Mouse (Mus musculus) kidney, embryonic 15.5 days (tissue): ENCODE data around the gene Camkk1. TPM values are rescaled to one million over a fixed set of nuclear protein-coding genes. Genes with fewer than 3 reads are reported as not detected.

Experiments
- ATAC-seq: fragments of 200-750 bp; cut with Nextera tagmentation; replicated peaks from 2 replicates; pipeline ENCODE4 v1.8.0; 2017; ENCODE audit warnings: moderate TSS enrichment; ENCODE audit not compliant: low FRiP score
- H3K27ac ChIP-seq: fragments of 300-500 bp; sonication (generic); 2 replicates; pipeline ENCODE4 v1.5.1; 2015; ENCODE audit warnings: mild to moderate bottlenecking, inconsistent platforms
- H3K27me3 ChIP-seq: fragments of 300-500 bp; sonication (generic); 2 replicates; pipeline ENCODE4 v1.6.1; 2015; ENCODE audit warnings: inconsistent platforms
- H3K36me3 ChIP-seq: fragments of 300-500 bp; sonication (generic); 2 replicates; pipeline ENCODE4 v1.6.1; 2015; ENCODE audit warnings: inconsistent platforms
- H3K4me1 ChIP-seq: fragments of 300-500 bp; sonication (generic); 2 replicates; pipeline ENCODE4 v1.6.1; 2015; ENCODE audit warnings: inconsistent platforms
- H3K4me2 ChIP-seq: fragments of 300-500 bp; sonication (generic); 2 replicates; pipeline ENCODE4 v1.6.1; 2015; ENCODE audit warnings: moderate library complexity, mild to moderate bottlenecking, inconsistent platforms
- H3K4me3 ChIP-seq: fragments of 300-500 bp; sonication (generic); replicated peaks from 2 replicates; pipeline ENCODE4 v1.5.1; 2015; ENCODE audit warnings: mild to moderate bottlenecking, inconsistent platforms
- H3K9ac ChIP-seq: fragments of 300-500 bp; sonication (generic); 2 replicates; pipeline ENCODE4 v1.6.1; 2015; ENCODE audit warnings: mild to moderate bottlenecking, inconsistent platforms
- H3K9me3 ChIP-seq: fragments of 300-500 bp; sonication (generic); replicated peaks from 2 replicates; pipeline ENCODE4 v1.6.1; 2016; ENCODE audit warnings: inconsistent platforms
- WGBS: fragments of 180-500 bp; shearing (Covaris S2); methylation state at CpG from one replicate; pipeline ENCODE4 v1.1.7; 2015; ENCODE audit warnings: mixed read lengths; 5-methylcytosine and 5-hydroxymethylcytosine counted together
- polyA plus RNA-seq: library from polyadenylated mRNA; unstranded; fragments of >200 nt; fragmentation: Nextera tagmentation; extraction: Ambion mirVana; gene quantifications from 2 replicates; pipeline ENCODE4 v1.2.1, GENCODE M21; 2015

Camkk1 gene
- polyA plus RNA-seq, 1 experiment from 2014 or later = 9.2 TPM

- H3K4me1 ChIP-seq = 0 out of 2 replicates have a peak, but pooled peaks cover 3% of the 10 kb centered on the region
- H3K27ac ChIP-seq = no peak overlapping the region
- WGBS = 76% methylated on average over 3 of the region's 3 CpGs
- H3K36me3 ChIP-seq = 0 out of 2 replicates have a peak, but pooled peaks cover 4% of the 10 kb centered on the region
- no peak overlapping the region for H3K4me3 ChIP-seq
- H3K9me3 ChIP-seq = no peaks in the 10 kb centered on the region
- peak; percentile 41; the same call in 1 of the 2 replicates for ATAC-seq
- no peak overlapping the region for H3K9ac ChIP-seq
- no peaks in the 10 kb centered on the region for H3K27me3 ChIP-seq
- no peak overlapping the region for H3K4me2 ChIP-seq
Observed at GRCm38 (mm10) chr11:73037691-73038090, 18.9 kb downstream of the Camkk1 start.

DNA sequence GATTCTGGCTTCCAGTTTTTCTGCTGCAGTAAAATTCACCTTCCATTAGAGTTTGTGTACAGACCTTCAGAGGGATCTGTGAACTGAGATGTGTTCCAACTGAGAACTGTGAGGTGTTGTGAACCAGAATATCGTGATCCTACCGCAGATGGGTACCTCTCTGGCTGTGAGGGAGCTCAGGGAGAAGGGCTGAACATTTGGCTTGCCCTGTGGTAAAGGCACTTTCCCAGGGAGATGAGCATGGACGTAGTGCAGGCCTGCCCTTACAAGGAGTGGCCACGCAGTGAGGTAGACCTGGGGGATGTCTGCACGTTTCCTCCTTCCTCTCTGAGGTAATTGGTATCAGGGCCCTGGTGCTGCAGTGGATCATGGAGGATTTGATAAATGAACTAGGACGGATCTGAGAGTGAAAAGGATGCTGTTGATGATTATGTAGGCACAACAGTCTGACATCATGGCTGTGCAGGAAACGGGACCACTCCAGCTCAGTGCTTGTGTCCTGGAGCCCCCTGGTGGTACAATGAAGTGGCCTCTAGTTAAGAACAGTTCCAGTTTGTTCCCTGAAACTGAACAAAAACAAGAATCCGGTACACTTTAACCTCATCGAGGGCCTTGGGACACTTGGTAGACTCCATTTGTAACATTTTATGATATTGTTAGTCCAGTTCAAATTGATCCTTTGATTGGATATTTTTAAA, 20.4 kb downstream of the Camkk1 start:
- WGBS = 61% methylated on average over 9 of the region's 9 CpGs
- Histone ChIP-seq H3K4me1 (peaks cover 9% of the 10 kb centered on the region), H3K27me3 (no peaks in the 10 kb centered on the region), H3K36me3 (0 out of 2 replicates have a peak, but pooled peaks cover 4% of the 10 kb centered on the region), H3K9ac (no peak overlapping the region), H3K4me2 (no peak overlapping the region), H3K4me3 (no peak overlapping the region), H3K9me3 (no peaks in the 10 kb centered on the region), H3K27ac (no peak overlapping the region)
- no peak for ATAC-seq

DNA sequence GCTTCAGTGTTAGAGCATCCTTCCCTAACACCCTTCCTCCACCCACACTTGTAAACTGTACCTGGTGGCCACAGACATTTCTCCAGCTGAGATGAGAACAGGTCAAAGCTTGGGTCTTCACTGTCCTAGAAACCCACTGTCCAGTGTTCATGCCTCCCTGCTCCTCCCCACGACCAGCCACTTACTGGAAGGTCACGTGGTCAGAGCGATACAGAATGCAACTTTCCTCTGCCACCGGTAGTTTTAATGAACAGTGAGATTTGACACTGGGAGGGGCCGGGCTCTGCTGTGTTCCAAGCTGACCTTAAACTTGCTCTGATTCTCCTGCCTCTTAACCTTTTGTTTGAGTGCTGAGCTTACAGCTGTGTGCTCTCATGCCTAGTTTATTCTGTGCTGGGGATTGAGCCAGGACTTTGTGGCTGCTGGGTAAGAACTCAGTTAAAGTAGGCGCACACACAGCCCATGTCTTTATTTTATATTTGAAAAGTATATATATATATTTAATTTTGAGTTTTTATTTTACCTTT, 25.5 kb downstream of the Camkk1 start:
- H3K36me3 ChIP-seq = no peaks in the 10 kb centered on the region
- no peak for ATAC-seq
- H3K4me3 ChIP-seq = no peak overlapping the region
- H3K27ac ChIP-seq = 0 out of 2 replicates have a peak overlapping the region, but pooled peaks have one; percentile 33
- H3K9ac ChIP-seq = no peak overlapping the region
- 26% methylated on average over 6 of the region's 6 CpGs for WGBS
- no peaks in the 10 kb centered on the region for H3K27me3 ChIP-seq
- no peaks in the 10 kb centered on the region for H3K9me3 ChIP-seq
- H3K4me2 ChIP-seq = no peak overlapping the region
- peaks cover 22% of the 10 kb centered on the region for H3K4me1 ChIP-seq

DNA sequence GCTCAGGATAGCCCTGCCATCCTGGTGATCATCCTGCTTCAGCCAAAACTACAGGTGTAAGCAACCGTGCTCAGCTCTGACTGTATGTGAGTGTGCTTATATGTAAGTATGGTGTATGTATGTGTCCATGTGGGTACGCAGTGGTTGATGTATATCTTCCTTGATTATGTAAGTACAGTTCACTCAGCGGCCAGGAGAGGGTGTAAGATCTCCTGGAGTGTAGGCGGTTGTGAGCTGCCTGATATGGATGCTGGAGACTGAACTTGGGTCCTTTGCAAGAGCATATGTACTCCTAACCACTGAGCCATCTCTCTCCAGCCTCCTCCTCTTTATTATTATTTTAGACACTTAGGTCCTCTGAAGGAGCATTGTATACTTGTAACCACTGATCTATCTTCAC, 26.0 kb downstream of the Camkk1 start:
- ATAC-seq = no peak
- H3K9me3 ChIP-seq = no peaks in the 10 kb centered on the region
- H3K27me3 ChIP-seq = no peaks in the 10 kb centered on the region
- no peak overlapping the region for H3K4me2 ChIP-seq
- peaks cover under 1% of the 10 kb centered on the region; the same call in 1 of the 2 replicates for H3K36me3 ChIP-seq
- no peak overlapping the region for H3K9ac ChIP-seq
- H3K4me1 ChIP-seq = peaks cover 26% of the 10 kb centered on the region
- WGBS = 77% methylated on average over 4 of the region's 4 CpGs
- H3K4me3 ChIP-seq = no peak overlapping the region
- no peak overlapping the region for H3K27ac ChIP-seq

DNA sequence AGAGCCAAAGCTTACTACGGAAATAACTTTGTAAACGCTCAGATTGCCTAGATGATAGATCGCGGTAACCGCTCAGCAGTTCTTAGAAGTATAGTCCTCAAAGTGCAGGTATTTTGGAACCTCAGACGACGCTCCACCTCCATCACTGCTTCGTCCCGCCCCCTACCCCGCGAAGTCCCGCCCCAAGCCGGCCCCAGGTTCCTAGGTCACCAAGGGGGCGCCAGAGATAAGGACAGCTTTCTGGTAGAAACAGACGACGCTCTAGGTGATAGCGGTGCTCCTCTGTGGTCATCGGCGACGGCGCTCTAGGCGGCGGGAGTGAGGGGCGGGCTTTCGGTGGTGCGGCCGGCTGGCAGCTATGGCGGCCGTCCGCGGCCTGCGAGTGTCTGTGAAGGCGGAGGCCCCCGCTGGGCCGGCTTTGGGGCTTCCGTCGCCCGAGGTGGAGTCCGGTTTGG, 28.8 kb downstream of the Camkk1 start, which contains the start of gene Ncbp3:
TSS of gene Ncbp3 (plus strand) at position 242 of the 455 bp plus-strand sequence.
- Histone ChIP-seq H3K9me3 (no peaks in the 10 kb centered on the region), H3K4me3 (peak within 1 kb of the TSS; percentile 78), H3K9ac (peak within 1 kb of the TSS; percentile 89), H3K4me1 (peaks cover 26% of the 10 kb centered on the region), H3K27me3 (no peaks in the 10 kb centered on the region), H3K27ac (peak within 1 kb of the TSS; percentile 94), H3K36me3 (peaks cover 26% of the 10 kb centered on the region), H3K4me2 (peak within 1 kb of the TSS; percentile 74)
- WGBS = under 1% methylated on average over 39 of the region's 39 CpGs
- ATAC-seq = peak; percentile 96

- Histone ChIP-seq H3K9me3 (no peaks in the 10 kb centered on the region), H3K27me3 (no peaks in the 10 kb centered on the region), H3K4me3 (peak overlapping the region; percentile 78), H3K4me1 (peaks cover 26% of the 10 kb centered on the region), H3K27ac (peak overlapping the region; percentile 94), H3K9ac (peak overlapping the region; percentile 89), H3K36me3 (peaks cover 33% of the 10 kb centered on the region), H3K4me2 (peak overlapping the region; percentile 74)
- 2% methylated on average over 53 of the region's 55 CpGs for WGBS
- peak; percentile 72 for ATAC-seq
Observed at GRCm38 (mm10) chr11:73048030-73048876, 29.4 kb downstream of the Camkk1 start.

- H3K27me3 ChIP-seq = no peaks in the 10 kb centered on the region
- H3K4me3 ChIP-seq = peak overlapping the region; percentile 78
- peak overlapping the region; percentile 74 for H3K4me2 ChIP-seq
- ATAC-seq = no peak
- peaks cover 19% of the 10 kb centered on the region for H3K4me1 ChIP-seq
- no peak overlapping the region for H3K9ac ChIP-seq
- WGBS = 8% methylated on average over 4 of the region's 4 CpGs
- no peaks in the 10 kb centered on the region for H3K9me3 ChIP-seq
- H3K27ac ChIP-seq = no peak overlapping the region; the same call in 1 of the 2 replicates
- peaks cover 44% of the 10 kb centered on the region for H3K36me3 ChIP-seq
Observed at GRCm38 (mm10) chr11:73049335-73049734, 30.5 kb downstream of the Camkk1 start.

DNA sequence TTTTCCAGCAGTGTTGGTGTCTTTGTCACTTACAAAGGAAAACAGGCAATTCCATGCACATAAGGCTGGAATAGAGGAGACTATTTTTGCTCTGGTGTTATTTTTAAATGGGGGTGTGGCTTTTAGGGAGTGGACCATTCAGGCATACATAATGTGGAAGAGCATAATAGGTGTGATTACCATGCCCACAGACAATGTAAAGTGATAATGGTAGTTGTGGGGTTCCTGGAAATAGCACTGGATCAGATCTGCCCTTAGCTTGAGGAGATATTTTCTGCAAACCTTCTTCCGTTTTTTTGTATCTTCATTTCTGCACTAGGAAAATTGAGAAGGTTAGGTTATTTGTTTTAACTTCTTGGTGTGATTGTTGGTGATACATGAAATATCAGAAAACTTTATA, 34.0 kb downstream of the Camkk1 start:
- 88% methylated on average over 1 of the region's 1 CpGs for WGBS
- Histone ChIP-seq H3K9ac (no peak overlapping the region), H3K4me2 (no peak overlapping the region), H3K27ac (no peak overlapping the region), H3K27me3 (no peaks in the 10 kb centered on the region), H3K36me3 (peaks cover 76% of the 10 kb centered on the region), H3K4me1 (peaks cover 13% of the 10 kb centered on the region), H3K4me3 (no peak overlapping the region), H3K9me3 (no peaks in the 10 kb centered on the region)
- ATAC-seq = no peak

DNA sequence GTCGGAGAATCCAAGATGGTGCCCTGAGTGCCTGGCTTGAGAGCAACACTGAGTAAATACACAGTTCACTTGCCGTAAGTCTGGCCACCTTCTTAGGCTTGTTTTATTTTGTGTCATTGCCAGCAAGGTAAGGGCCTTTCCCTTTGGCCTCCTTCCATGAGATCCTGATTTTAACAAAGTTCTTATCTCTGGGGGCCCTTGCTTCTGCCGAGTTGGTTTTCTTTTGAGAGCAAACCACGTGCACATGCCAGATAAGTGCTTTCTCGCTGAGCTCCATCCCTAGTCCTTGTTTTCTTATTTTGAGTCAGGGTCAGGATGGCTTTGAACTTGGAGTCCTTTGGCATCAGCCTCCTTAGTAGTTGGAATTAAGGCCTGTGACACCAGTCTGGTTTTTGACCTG, 38.9 kb downstream of the Camkk1 start:
- H3K36me3 ChIP-seq = peaks cover 86% of the 10 kb centered on the region
- 85% methylated on average over 5 of the region's 5 CpGs for WGBS

DNA sequence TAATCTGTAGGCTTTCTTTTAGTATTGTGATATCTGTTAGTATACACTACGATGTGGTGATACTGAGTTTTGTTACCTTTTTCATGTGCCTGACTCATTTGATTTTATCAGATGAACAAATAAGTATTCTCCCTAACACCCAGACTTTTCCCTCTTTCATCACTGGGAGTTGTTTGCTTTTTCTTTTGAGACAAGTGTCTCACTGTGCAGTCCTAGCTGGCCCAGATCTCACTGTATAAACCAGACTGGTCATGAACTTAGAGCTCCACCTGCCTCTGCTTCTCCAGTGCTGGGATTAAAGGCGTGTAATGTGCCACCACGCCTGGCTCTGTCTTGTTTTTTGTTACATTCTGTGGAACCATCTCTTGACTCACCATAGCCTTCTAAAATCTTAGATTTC, 40.8 kb downstream of the Camkk1 start:
- 96% methylated on average over 3 of the region's 3 CpGs for WGBS
- no peak for ATAC-seq
- no peak overlapping the region for H3K9ac ChIP-seq
- H3K27me3 ChIP-seq = no peaks in the 10 kb centered on the region
- no peak overlapping the region for H3K4me3 ChIP-seq
- H3K4me1 ChIP-seq = no peaks in the 10 kb centered on the region
- H3K36me3 ChIP-seq = peaks cover 74% of the 10 kb centered on the region
- H3K27ac ChIP-seq = no peak overlapping the region
- H3K4me2 ChIP-seq = no peak overlapping the region
- no peaks in the 10 kb centered on the region for H3K9me3 ChIP-seq

More for the DNA sequence above, 38.9 kb downstream of the Camkk1 start:
- H3K9ac ChIP-seq = no peak overlapping the region
- no peaks in the 10 kb centered on the region for H3K4me1 ChIP-seq
- H3K9me3 ChIP-seq = no peaks in the 10 kb centered on the region
- H3K4me3 ChIP-seq = no peak overlapping the region
- no peak for ATAC-seq
- H3K4me2 ChIP-seq = no peak overlapping the region
- H3K27ac ChIP-seq = no peak overlapping the region
- no peaks in the 10 kb centered on the region for H3K27me3 ChIP-seq

DNA sequence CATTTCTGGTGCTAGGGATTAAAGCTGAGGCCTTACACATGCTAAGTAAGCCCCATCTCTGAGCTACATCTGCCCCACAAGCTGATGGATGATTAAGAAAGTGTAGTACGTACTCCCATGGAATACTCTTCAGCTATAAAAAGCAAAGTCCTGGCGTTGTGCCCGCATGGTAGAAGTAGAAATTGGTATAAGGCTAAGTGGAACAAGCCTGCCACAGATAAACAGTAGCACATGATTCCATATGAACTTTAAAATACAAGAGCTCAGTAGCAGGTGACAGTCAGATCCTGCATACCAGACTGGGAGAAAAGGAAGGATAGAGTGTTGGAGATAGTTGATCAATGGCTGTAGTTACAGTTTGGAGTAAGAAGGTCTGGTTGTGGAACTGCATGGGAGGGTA, 42.6 kb downstream of the Camkk1 start:
- Histone ChIP-seq H3K36me3 (peaks cover 65% of the 10 kb centered on the region), H3K27ac (no peak overlapping the region), H3K4me1 (no peaks in the 10 kb centered on the region), H3K4me2 (no peak overlapping the region), H3K9me3 (no peaks in the 10 kb centered on the region), H3K4me3 (no peak overlapping the region), H3K9ac (no peak overlapping the region), H3K27me3 (no peaks in the 10 kb centered on the region)
- 97% methylated on average over 3 of the region's 3 CpGs for WGBS
- no peak for ATAC-seq

GRCm38 (mm10) chr11:73071839-73072238, 53.0 kb downstream of the Camkk1 start:
- H3K4me1 ChIP-seq = no peaks in the 10 kb centered on the region
- H3K27me3 ChIP-seq = no peaks in the 10 kb centered on the region
- H3K27ac ChIP-seq = no peak overlapping the region
- no peak for ATAC-seq
- 93% methylated on average over 3 of the region's 3 CpGs for WGBS
- H3K9ac ChIP-seq = no peak overlapping the region
- H3K9me3 ChIP-seq = no peaks in the 10 kb centered on the region
- H3K4me3 ChIP-seq = no peak overlapping the region
- no peak overlapping the region for H3K4me2 ChIP-seq
- H3K36me3 ChIP-seq = peaks cover 92% of the 10 kb centered on the region
